Mouse (Mus musculus): Measurements from ENCODE around the gene Gm49325.
A peak's percentile ranks its signal among the peaks of the same experiment; 100 is the strongest.

The Gm49325 gene

DNA sequence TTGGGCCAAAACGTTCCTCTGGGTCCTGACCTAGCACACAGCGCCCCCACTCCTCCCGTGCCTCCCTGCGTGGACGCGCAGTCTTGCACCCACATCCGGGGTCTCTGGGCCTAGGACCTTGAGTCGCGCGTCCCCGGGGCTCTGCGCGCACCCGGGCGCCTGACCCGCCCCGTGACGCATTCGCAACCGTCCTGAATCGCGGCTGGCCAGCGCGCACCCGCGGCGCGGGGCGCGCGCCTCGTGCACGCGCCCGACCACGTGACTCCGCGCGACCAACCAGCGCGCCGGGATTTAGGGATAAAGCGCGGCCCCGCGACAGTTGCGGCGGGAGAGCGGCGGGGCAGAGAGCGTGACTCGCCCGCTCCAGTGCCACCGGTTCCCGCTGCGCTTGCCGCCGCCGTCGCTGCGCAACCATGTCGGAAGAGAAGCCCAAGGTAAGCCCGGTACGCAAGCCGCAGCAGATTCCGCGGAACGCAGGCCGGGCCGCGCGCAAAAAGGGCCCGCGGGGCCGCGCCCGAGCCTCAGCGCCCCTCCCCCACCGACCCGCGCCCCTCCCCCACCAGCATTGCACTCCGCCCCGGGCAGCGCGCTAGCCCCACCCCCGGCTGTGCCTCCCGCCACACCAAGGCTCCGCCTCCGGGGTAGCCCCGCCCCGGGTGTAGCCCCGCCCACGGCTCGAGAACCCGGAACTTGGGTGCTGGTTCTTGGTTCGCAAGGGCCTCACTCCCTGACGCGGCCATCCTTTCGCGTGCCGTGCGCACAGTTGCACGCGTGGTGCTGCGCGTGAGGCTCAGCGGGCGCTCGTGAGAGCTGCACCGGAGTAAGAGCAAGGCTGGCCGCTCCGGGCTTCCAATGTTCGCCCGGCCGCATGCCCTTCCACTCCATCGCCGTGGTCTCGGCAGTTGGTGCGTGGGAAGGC, at the start of gene Gm49325, which contains the start of gene Sumo3:
Gene Gm49325, plus strand, starts transcription at position 290 of the 919 bp plus-strand sequence.
Gene Sumo3, plus strand, starts transcription at position 190 of the 919 bp plus-strand sequence.
- DNase-seq (ENCODE audit: low read depth, low spot score): peak; percentile 92

DNA sequence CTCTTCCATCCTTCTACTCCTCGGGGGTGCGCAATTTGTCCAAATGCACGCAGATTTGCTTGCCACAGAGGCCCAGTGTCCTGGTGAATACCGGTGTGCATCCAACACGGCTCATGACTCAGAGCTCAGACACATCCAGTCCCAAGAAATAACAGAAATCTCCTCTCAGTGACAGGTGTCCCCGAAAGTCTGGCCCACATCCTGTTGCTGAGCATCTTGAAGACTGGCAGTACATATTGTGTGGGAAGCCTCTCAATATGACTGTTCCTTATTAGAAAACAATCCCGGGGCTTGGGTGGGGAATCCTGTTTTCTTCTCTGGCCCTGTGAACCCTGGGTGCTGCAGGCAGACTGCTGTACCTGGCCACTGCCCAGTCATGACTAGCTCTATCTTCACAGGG, 49.4 kb upstream of the Gm49325 start:
- DNase-seq (ENCODE audit: low read depth, low spot score): no peak

DNA sequence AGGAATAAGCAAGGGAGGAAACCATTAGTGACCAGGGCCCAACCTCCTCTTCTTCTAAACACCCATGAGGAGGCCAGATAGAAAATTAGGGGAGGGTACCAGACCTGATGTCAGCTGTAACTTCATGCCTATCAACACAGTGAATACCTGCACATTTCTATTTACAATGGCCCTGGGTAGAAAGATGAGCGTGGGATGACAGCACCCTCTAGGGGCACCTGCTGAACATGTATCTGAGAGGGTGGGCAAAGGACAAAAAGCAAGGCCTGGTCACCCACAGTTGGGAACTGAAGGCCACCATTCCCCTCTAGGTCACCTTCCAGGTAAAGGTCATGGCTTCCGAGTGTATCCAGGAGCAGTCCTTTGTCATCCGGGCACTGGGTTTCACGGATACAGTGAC, 48.4 kb upstream of the Gm49325 start:
- no peak for DNase-seq (ENCODE audit: low read depth, low spot score)

DNA sequence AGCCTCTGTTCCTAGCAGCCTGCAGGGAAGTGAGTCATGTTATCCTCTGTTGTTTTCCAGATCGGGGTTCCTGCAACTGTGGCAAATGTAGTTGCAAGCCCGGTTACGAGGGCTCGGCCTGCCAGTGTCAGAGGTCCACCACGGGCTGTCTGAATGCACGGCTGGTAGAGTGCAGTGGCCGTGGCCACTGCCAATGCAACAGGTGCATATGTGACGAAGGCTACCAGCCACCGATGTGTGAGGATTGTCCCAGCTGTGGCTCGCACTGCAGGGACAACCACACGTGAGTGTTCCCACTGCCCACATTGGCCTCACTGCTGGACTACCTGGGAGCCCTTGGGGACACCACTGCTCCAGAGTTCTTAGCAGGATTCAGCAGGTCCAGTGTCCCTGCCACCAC, 45.9 kb upstream of the Gm49325 start:
- no peak for DNase-seq (ENCODE audit: low read depth, low spot score)

DNA sequence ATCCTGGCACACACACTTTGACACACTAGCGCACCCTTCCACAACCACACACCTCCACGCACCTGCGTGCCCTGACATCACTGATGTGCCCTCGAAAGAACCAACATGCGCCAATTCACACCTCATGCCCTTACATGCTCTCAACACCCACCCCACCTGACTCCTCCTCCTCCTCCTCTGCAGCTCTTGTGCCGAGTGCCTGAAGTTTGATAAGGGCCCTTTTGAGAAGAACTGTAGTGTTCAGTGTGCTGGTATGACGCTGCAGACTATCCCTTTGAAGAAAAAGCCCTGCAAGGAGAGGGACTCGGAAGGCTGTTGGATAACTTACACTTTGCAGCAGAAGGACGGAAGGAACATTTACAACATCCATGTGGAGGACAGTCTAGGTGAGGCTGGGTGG, 45.2 kb upstream of the Gm49325 start:
- DNase-seq (ENCODE audit: low read depth, low spot score): no peak

DNA sequence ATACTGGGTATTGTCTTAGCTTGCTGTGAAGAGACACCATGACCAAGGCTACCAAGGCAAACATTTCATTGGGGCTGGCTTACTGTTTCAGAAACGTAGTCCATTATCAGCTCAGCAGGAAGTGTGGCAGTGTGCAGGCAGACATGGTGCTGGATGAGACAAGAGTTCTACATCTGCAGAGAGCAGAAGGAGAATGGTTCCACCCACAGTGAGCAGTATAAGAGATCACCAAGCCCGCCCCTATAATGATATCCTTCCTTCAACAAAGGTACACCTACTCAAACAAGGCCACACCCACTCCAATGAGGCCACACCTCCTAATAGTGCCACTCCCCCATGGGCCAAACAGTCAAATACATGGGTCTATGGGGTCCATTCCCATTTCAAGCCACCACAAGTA, 44.5 kb upstream of the Gm49325 start:
- no peak for DNase-seq (ENCODE audit: low read depth, low spot score)

DNA sequence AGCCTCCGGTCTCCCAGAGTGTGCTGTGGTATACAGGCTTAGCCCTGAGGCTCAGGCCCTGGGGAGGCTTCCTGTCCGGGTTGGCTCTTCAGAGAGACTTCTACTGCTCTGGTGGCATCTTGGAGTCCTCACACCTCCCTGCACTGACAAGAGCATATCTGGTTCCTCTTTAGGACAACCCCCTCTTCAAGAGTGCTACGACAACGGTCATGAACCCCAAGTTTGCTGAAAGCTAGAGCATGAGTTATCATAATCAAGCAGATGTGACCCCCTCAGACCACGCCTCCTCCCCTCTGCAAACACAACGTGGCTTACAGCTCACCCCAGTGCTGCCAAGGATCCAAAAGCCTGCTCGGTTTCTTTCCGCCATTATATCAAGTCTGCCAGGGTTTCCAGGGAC, 41.0 kb upstream of the Gm49325 start:
- no peak for DNase-seq (ENCODE audit: low read depth, low spot score)

DNA sequence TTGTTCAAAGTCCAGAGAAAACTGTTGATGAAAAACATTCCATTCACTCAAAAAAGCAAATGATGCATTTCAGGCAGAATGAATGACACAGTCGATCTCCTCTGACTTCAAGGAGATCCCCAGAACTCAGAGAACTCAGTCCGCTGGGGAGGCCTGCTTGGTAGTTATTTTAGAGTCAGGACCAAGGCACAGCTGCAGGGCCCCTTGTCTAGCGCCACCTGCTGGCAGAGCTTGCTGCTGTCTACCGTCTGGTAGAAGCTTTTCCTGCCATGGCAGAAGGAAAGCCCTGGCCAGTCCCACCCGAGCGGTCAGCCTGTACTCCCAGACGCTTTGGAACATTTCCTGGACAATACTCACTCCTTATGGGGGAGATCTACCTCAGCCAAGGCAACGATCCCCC, 39.3 kb upstream of the Gm49325 start:
- peak; percentile 81 for DNase-seq (ENCODE audit: low read depth, low spot score)

DNA sequence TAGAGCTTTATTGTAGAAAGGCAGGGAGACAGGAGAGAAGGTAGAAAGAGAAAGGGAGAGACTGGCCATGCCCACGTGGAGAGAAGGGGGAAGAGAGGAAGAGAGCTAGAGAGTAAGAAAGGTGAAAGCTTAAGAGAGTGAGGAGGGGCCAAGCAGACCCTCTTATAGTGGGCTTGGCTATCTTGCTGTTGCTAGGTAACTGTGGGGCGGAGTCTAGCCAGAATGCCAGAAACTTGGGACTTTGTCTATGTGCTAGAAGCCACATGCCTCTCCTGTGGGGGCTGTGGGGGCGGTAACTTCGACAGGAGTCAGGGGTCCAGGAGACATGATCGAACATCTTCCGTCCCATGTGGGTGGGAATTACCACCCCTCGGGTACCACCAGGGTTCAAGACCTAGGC, 36.5 kb upstream of the Gm49325 start:
- no peak for DNase-seq (ENCODE audit: low read depth, low spot score)

DNA sequence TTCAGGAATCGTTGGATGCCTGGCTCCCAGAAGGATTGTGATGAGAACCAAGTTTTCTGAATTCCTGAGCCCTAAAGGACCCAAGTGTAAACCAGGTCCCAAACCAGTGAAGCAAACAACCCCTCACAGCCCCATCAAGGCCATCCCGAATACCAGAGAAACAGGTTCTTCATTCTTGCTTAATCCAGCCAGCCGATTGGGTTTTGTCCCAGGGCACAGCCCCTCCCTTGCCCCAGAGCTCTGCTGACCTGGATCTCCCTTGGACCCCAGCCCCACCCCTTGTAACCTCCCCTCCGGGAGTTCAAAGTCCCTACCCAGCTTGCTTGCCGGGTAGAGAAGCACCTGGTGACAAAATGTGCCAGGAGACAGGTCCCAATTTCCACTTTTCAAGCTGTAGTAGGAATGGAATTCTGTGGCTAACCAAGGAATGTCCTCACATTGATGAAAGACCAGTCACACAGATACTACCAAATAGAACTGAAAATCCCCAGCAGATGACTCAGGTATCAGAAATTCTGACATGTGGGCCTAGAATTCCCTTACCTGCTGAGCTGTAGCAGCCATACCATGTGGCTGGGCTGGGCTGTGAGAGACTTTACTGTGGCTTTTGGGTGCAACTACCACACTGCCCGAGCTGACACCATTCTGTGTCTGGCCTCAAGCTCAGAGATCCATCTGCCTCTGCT, 35.9 kb upstream of the Gm49325 start:
- no peak for DNase-seq (ENCODE audit: low read depth, low spot score)

DNA sequence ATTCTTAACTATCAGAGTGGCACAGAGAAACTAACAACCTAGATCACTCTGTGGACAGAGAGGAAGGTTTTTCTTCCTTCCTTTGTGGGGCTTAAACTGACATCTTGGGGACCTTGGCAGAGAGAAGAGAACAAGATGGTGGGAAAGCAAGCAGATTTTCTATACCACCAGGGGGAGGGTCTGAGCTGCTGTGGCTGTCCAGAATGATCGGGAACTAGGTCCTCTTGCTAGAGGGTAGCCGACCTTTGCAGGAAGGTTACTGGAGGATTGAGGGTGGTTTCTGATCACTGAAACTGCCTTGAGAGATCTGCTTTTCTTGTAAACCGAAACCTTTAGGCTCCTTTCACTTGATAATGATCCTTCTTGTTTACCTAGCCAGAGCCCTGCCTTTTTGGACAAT, 33.8 kb upstream of the Gm49325 start:
- DNase-seq (ENCODE audit: low read depth, low spot score): peak; percentile 81

DNA sequence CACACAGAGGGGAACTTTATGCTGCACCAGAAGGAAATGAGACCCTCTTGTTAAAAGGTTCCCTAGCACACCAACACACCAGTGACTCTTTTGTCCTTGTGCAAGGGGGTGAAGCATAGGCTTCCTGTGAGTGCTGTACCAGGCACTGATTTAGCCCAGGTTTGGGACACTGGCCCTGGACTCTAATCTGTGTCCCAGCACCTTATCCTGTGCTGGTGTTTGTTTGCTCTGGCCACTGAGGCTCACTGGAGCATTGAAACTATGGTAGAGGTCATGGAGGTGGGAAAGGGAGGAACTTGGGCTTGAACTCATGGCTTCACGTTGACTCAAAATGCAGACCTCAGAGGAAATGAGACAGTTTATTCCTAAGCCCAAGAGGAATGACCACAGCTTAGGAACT, 32.8 kb upstream of the Gm49325 start:
- DNase-seq (ENCODE audit: low read depth, low spot score): no peak

DNA sequence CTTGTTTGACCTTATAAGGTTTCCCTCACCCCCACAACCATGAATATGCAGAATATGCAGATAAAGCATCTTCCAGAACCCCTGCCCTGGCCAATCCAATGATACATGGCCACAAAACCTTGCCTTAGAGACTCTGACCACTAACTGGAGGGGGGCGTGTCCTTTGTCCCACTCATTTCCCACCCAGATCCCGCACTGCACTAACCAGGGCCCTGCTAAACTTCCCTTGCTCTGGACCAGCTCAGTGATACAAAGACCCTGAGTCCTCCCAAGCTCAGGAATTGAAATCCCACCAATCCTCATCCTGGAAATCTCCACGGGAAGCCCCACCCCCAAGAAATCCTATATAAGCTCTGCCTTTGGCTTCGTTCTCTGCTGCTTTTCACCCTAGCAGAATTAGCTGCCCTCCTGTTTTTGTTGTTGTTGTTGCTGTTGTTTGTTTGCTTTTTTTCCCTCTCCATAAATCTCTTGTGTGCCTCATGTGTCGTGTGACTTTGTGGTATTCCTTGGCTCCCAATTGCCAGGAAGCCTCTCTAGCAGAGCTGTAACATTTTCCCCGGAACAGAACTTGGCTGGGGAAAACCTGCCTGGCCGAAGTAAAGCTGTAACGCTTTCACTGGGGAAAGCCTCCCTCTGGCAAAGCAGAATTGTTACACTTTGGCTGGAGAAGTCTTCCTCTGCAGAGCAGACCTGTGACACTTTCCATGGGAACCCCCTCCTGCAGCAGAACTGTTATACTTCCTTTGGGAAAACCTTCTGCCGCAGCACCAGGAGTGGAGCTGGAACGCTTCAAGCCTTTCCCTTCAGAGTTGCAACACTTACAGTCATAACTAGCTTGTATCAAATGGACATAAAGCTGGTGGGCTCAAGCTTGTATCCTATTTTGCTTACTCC, 25.7 kb upstream of the Gm49325 start:
- DNase-seq (ENCODE audit: low read depth, low spot score): peak; percentile 48

DNA sequence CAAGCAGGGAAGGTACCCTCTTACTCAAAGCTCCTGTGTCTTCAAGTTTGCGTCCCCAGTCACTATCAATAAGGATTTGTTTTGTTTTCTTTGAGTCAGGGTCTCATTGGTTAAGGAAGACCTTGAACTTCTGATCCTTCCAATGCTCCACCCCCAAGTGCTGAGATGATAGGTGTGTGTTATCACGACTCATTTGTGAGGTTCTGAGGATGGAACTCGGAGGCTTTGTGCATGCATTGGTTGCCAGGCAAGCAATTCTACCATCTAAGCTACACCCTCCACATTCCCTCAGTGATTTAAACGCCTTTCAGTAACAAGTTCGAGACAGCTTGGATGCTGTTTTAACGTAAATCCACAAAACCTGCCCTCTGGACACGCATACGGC, 25.0 kb upstream of the Gm49325 start:
- DNase-seq (ENCODE audit: low read depth, low spot score): peak; percentile 56

DNA sequence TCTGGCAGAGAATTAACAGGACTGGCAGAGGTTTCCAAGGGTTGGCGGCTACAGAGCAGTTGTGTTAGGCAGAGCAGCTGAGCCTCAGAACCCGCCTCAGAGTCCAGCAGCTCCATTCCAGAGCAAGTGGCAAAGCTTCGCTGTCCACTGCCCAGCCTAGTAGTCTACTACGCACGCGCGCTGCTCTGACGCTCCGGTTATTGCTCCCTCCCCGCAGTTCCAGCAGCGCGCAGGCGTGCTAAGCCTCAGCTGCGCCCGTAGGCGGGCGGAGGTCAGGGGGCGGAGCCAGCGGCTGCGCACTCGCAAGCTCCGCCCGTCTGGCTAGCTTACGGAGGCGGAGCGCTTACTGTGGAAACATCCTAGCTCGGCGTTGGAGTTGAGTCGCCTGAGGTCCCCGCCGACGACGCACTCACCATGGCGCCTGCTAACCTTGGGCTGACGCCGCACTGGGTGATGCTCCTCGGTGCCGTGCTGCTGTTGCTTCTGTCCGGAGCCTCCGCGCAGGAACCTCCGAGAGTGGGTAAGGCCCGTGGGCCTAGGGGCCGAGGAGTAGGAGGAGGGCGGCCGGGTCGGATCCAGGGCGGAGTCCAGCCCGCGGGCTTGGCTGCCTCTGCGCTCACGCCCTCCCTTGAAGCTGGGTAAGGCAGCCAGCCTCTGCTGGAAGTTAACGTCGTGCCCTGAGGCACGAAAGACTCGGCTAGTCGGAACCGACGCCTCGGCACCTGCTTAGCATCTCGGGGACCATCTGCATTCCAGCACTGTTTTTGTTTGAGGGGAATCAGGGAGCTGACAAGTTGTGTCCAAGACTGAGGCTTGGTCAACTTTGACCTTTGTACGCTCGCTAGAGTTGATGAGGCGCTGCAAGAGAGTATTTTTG, 24.4 kb upstream of the Gm49325 start, which contains the start of gene Pttg1ip:
Gene Pttg1ip, plus strand, starts transcription at position 313 of the 877 bp plus-strand sequence.
- peak; percentile 97 for DNase-seq (ENCODE audit: low read depth, low spot score)

DNA sequence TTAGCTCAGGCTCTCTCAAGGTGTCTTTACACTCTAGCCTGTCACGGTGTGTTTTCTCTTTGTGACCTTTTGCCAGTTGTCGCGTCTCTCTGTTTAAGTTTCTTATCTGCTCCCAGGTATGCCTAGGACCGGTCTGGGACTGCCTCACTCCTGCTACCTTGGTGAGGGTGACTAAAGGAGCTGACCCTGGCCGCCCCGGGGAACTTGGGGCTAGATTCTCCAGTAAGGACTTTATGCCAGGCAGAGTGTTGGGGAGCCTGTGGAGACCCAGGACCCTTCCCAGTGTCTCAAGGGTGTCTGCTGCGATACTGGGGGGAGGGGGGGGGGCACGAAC, 23.7 kb upstream of the Gm49325 start:
- no peak for DNase-seq (ENCODE audit: low read depth, low spot score)

DNA sequence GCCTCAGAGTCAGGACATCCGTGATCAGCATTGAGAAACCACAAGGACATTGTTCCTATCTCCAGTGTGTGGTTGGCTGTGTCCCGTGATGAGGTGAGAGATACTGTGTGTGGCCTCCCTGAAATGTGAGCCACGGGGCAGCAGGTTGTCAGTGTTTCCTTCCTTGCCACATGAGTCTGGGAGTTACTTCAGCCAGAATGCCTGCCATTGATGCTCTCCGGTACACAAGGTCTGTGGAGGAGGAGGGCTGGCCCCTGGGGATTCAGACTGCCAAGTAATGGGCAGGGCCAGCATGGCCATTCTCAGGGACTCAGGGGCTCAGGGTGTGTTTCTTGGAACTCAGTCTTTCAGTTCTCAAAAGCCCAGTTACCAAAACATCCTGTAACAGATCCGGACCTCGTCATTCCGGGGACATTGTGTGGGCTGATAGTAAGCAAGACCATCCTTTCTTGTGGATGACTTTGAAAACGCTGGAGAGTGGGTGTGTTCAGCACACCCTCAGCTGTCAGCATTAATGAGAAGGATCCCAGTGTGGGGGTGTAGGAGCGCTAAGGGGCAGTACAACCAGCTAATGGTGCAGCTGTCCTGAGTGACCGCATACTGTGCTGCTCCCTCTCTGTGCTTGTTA, 22.1 kb upstream of the Gm49325 start:
- no peak for DNase-seq (ENCODE audit: low read depth, low spot score)

DNA sequence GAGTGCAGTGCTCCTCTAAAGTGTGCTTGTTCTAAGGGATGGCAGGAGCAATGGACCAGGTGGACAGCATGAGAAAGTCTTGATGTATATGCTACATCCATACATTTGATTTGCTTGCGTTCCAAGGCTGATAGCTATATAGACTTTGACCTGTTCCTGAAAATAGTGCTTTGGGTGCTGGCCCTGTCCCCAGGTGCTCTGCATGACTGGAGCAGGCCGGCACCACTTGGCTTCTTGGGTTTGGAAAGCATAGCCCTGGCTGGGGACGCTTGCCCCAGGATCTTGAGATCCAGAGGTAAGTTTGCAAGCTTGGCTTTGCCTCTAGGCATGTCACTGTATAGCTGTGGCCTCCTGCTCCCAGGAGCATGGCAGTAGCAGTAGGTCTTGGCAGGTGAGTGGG, 19.4 kb upstream of the Gm49325 start:
- no peak for DNase-seq (ENCODE audit: low read depth, low spot score)

DNA sequence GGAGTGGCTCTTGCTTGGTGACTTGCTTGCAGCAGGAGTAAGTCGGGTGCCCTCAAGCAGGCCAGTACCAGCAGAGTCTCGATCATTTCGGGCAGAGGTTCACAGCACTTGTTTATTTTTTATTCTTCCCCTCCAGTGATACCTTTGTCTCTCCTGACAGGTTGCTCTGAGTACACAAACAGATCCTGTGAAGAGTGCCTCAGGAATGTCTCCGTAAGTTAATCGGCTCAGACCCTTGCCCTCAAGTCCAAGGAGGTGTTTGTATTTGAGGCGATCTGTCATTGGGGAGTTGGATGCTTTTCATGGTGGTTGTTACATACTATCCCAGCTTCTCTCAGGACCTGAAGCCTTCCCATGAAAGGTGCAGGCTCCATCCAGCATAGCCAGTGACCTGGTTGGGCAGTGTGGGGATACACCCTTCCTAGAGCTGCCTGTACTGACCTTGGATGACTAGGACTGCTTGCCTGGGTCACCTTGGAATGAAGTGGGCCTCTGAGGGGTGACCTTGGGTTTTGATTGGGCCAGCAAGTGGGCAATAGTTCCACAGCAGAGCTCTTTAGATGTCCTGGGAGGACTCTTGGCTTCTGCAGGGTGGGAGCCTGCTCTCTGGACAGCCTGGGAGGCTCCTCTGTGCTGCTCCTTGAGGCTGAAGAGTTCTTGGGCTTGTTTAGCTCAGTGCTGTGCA, 18.8 kb upstream of the Gm49325 start:
- no peak for DNase-seq (ENCODE audit: low read depth, low spot score)

DNA sequence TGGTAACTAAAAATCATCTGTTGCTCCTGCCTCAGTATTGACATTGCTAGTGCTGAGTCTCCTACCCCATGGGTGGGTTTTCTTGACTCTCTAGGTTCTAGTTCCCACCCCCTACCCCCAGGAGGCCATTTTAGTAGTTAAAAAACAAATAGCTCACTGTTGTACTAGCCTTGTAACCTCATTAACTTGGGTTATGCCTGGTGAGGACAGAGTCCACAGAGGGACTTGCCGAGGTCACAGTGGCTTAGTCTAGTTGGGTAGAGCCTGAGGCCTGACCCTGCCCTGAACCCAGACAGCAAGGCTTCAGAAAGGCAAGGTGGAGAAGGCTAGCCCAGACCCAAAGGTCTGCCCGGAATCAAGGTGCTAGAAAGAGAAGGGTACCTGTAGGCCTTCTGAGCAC, 18.0 kb upstream of the Gm49325 start:
- no peak for DNase-seq (ENCODE audit: low read depth, low spot score)

Data from ES-CJ7 (cell line).